Mouse (Mus musculus) heart, postnatal 36 days (tissue): Measurements from ENCODE around the gene Ndufaf3. TPM values are rescaled to one million over a fixed set of nuclear protein-coding genes. Genes with fewer than 3 reads are reported as not detected.

Experiments used
- DNase-seq, 2 experiments: peaks; one replicate each; pipeline ENCODE4 v3.0.0; 2021 to 2022
- intact Hi-C: fragments of 180-260 bp; cut with DNase I; formaldehyde crosslinking; loops from one replicate; pipeline ENCODE4 v1.15.1; 2025
- microRNA-seq, 2 experiments: library from miRNA; unstranded; fragments of <30 nt; microRNA quantifications; one replicate each; pipeline ENCODE4 v1.2.0; 2021; ENCODE audit warnings: borderline number of aligned reads in 2 of 2
- total RNA-seq, 2 experiments: library from RNA; stranded (reverse); gene quantifications; 2 replicates each; pipeline ENCODE4 v1.2.3; 2021

Ndufaf3 gene
- total RNA-seq, 2 experiments from 2014 or later = 69.2 to 76.5 TPM

DNA sequence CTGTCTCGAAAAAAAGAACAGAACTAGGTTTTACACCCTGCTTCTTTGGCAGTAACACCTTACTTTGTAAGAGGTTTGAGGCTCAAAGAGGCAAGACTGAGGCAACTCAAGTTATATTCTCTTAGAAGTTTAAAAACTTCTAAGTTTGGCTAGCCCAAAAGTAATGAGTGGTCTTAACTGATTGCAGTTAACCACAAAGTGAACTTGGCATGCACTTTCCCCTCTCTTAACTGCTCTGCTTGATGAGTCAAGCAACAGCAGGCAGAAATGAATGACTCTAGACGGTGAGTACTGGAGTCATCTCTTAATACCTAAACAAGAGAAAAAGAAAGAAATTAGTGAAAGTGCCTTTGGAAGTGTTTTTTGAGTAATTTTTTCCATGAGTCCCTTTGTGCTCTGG, 45.6 kb downstream of the Ndufaf3 start:
- no peak for DNase-seq
- intact Hi-C loops = no loop called here

GRCm38 (mm10) chr9:108517931-108518332, 49.3 kb downstream of the Ndufaf3 start:
- DNase-seq = no peak
- intact Hi-C loops = loop anchor here (2.0 kb wide), 1 partner anchor 37 kb away; no protein-coding TSS in a partner anchor

GRCm38 (mm10) chr9:108517253-108517930, 49.8 kb downstream of the Ndufaf3 start:
- intact Hi-C loops = loop anchor here (2.0 kb wide), 1 partner anchor 37 kb away; no protein-coding TSS in a partner anchor

GRCm38 (mm10) chr9:108516380-108517251, 50.6 kb downstream of the Ndufaf3 start, which contains the start of gene Qrich1:
TSS of gene Qrich1 (plus strand) at chr9:108516806.
- intact Hi-C loops = loop anchor here (2.0 kb wide), 1 partner anchor 36 kb away; no protein-coding TSS in a partner anchor
- DNase-seq = peak; percentile 93 to 97

More at GRCm38 (mm10) chr9:108517253-108517930, 49.8 kb downstream of the Ndufaf3 start:
- peak; percentile 76 to 85 for DNase-seq

Small RNA genes lying within 50 kb of the gene (microRNA-seq; reads per million reads assigned to microRNA genes)
- gene Gm24083 = 0 reads per million in 2 experiments
- gene Mir191 = 0 reads per million in 2 experiments
- gene Mir425 = 1,108 to 1,242 reads per million in 2 experiments

Other genes starting within 250 kb of the Ndufaf3 start
- gene Gpx1, start 228.5 kb downstream of the Ndufaf3 start, total RNA-seq = 100 to 1,000 TPM; 103 to 108 TPM
- gene Usp4, start 219.6 kb downstream of the Ndufaf3 start, total RNA-seq = 10 to 100 TPM; 69.7 to 74.8 TPM
- under 1 TPM; 0.49 to 0.83 TPM for gene 1700102P08Rik, start 174.6 kb downstream of the Ndufaf3 start, total RNA-seq
- not detected for gene Ccdc36, start 138.9 kb downstream of the Ndufaf3 start, total RNA-seq
- gene BC048562, start 131.0 kb downstream of the Ndufaf3 start, total RNA-seq = not detected
- gene Ccdc71, start 106.9 kb downstream of the Ndufaf3 start, total RNA-seq = 10 to 100 TPM; 22.9 to 24.1 TPM
- 1 to 10 TPM; 6.8 to 8.9 TPM for gene Klhdc8b, start 105.9 kb downstream of the Ndufaf3 start, total RNA-seq
- 100 to 1,000 TPM; 344 to 366 TPM for gene Lamb2, start 87.7 kb downstream of the Ndufaf3 start, total RNA-seq
- gene Usp19, start 76.8 kb downstream of the Ndufaf3 start, total RNA-seq = 100 to 1,000 TPM in 1 of 2 experiments, 10 to 100 TPM in 1; 99.1 to 105 TPM
- 10 to 100 TPM; 78.8 to 82.3 TPM for gene Qars, start 59.7 kb downstream of the Ndufaf3 start, total RNA-seq
- 10 to 100 TPM; 60.4 to 60.5 TPM for gene Qrich1, start 50.6 kb downstream of the Ndufaf3 start, total RNA-seq
- 10 to 100 TPM; 48.7 to 52.2 TPM for gene Impdh2, start 7.1 kb downstream of the Ndufaf3 start, total RNA-seq
- 10 to 100 TPM; 21.2 to 24.3 TPM for gene Dalrd3, start 2.5 kb upstream of the Ndufaf3 start, total RNA-seq
- 10 to 100 TPM; 12.1 to 19.5 TPM for gene Wdr6, start 11.3 kb upstream of the Ndufaf3 start, total RNA-seq
- 10 to 100 TPM; 13.9 to 16.9 TPM for gene P4htm, start 30.2 kb upstream of the Ndufaf3 start, total RNA-seq
- 10 to 100 TPM; 47.8 to 54.4 TPM for gene Arih2, start 82.0 kb upstream of the Ndufaf3 start, total RNA-seq
- gene Slc25a20, start 94.7 kb upstream of the Ndufaf3 start, total RNA-seq = 100 to 1,000 TPM; 221 to 236 TPM
- gene Prkar2a, start 121.9 kb upstream of the Ndufaf3 start, total RNA-seq = 10 to 100 TPM; 86.0 to 88.1 TPM
- 10 to 100 TPM; 21.3 to 23.6 TPM for gene Ip6k2, start 216.4 kb upstream of the Ndufaf3 start, total RNA-seq
- gene Nckipsd, start 240.9 kb upstream of the Ndufaf3 start, total RNA-seq = 1 to 10 TPM; 7.2 to 9.4 TPM